ENCODE assay signal across 8 mouse cellular contexts in genomic region chr9:14784039-14785002, GRCm38 (mm10). TPM values are rescaled to one million over a fixed set of nuclear protein-coding genes. Genes with fewer than 3 reads are reported as not detected.
DNase-seq lines count a peak whose midpoint lies in the region; ATAC-seq and TF ChIP-seq lines count a peak whose summit lies in the region.

TSS of gene Mre11a (plus strand) at chr9:14784654.
TSS of gene Ankrd49 (minus strand) at chr9:14784856.

- under 1% methylated on average over 62 of the region's 62 CpGs for whole genome bisulfite sequencing in kidney, embryonic 14.5 days
- WGBS in limb, embryonic 15.5 days: under 1% methylated on average over 62 of the region's 62 CpGs

- H3K27ac ChIP-seq in bone marrow macrophage, adult 2 months (ENCODE audit: insufficient read depth, low read depth, low read length): peak within 1 kb of the TSS; percentile 91
- peak within 1 kb of the TSS; percentile 86 for H3K27ac ChIP-seq in embryonic fibroblast, embryonic 13.5 days (ENCODE audit: insufficient read depth, low read length)
- H3K27ac ChIP-seq in kidney, embryonic 14.5 days (ENCODE audit: low read depth, low read length): peak within 1 kb of the TSS; percentile 97
- H3K27ac ChIP-seq in limb, embryonic 15.5 days: peak within 1 kb of the TSS; percentile 97

- H3K27me3 ChIP-seq in kidney, embryonic 14.5 days (ENCODE audit: control insufficient read depth, insufficient read depth, low read length): no peaks in the 10 kb centered on the region
- no peaks in the 10 kb centered on the region for H3K27me3 ChIP-seq in limb, embryonic 15.5 days

- H3K4me3 ChIP-seq in bone marrow macrophage, adult 2 months (ENCODE audit: insufficient read depth, low read length): peak within 1 kb of the TSS; percentile 100
- peak within 1 kb of the TSS; percentile 93 for H3K4me3 ChIP-seq in embryonic fibroblast, embryonic 13.5 days (ENCODE audit: insufficient read depth, low read length)
- peak within 1 kb of the TSS; percentile 88 for H3K4me3 ChIP-seq in kidney, embryonic 14.5 days (ENCODE audit: low read length)
- peak within 1 kb of the TSS; percentile 73 for H3K4me3 ChIP-seq in limb, embryonic 15.5 days

- H3K4me1 ChIP-seq in bone marrow macrophage, adult 2 months (ENCODE audit: control insufficient read depth, insufficient read depth, low read length): peaks cover 4% of the 10 kb centered on the region
- no peaks in the 10 kb centered on the region for H3K4me1 ChIP-seq in embryonic fibroblast, embryonic 13.5 days (ENCODE audit: control insufficient read depth, insufficient read depth, low read length)
- no peaks in the 10 kb centered on the region; the same call in 1 of the 2 replicates for H3K4me1 ChIP-seq in kidney, embryonic 14.5 days (ENCODE audit: control insufficient read depth, insufficient read depth, low read length)
- peaks cover 5% of the 10 kb centered on the region; the same call in 1 of the 2 replicates for H3K4me1 ChIP-seq in limb, embryonic 15.5 days

- no peaks in the 10 kb centered on the region for H3K9me3 ChIP-seq in kidney, embryonic 14.5 days (ENCODE audit: control insufficient read depth, low read length)
- H3K9me3 ChIP-seq in limb, embryonic 15.5 days: no peaks in the 10 kb centered on the region

- peak; percentile 99 for ATAC-seq in kidney, embryonic 14.5 days (ENCODE audit: low FRiP score, low TSS enrichment)
- peak; percentile 97 for ATAC-seq in limb, embryonic 15.5 days (ENCODE audit: insufficient number of reproducible peaks, low FRiP score, low TSS enrichment, low read depth)

- peak; percentile 97 for DNase-seq in A20 (ENCODE audit: low read depth, low spot score)
- DNase-seq in heart, adult 9 months (ENCODE audit: low spot score in 2 of 2): peak; percentile 96 to 97
- DNase-seq in monocyte, adult 2 months (ENCODE audit: low read depth in 1 of 2, low spot score in 2 of 2): peak; percentile 82 to 90
- peak; percentile 89 to 93 for DNase-seq in spleen, postnatal 36 days (ENCODE audit: low spot score in 2 of 2)

- TF ChIP-seq CTCF in bone marrow macrophage, adult 2 months (IDR thresholded peaks at IDR 0.05; ENCODE audit: low read depth, low read length): no peak
- no peak for TF ChIP-seq CTCF in embryonic fibroblast, embryonic 13.5 days (IDR thresholded peaks at IDR 0.05; ENCODE audit: borderline replicate concordance, insufficient read depth, low read length)

- peaks cover 46% of the 10 kb centered on the region for H3K36me3 ChIP-seq in kidney, embryonic 14.5 days (ENCODE audit: control insufficient read depth, insufficient read depth, low read length)
- peaks cover 43% of the 10 kb centered on the region for H3K36me3 ChIP-seq in limb, embryonic 15.5 days

- peak within 1 kb of the TSS; percentile 92 for H3K9ac ChIP-seq in kidney, embryonic 14.5 days (ENCODE audit: low read depth, low read length)
- peak within 1 kb of the TSS; percentile 76 for H3K9ac ChIP-seq in limb, embryonic 15.5 days

- no peak for TF ChIP-seq POLR2A in bone marrow macrophage, adult 2 months (IDR thresholded peaks at IDR 0.05; ENCODE audit: borderline replicate concordance, low read depth, low read length)
- TF ChIP-seq POLR2A in embryonic fibroblast, embryonic 13.5 days (IDR thresholded peaks at IDR 0.05; ENCODE audit: low read depth, low read length): peak; percentile 70

- peak within 1 kb of the TSS; percentile 82 for H3K4me2 ChIP-seq in kidney, embryonic 14.5 days (replicated peaks; ENCODE audit: low read depth, low read length)
- H3K4me2 ChIP-seq in limb, embryonic 15.5 days: peak within 1 kb of the TSS; percentile 54

RNA-seq across cellular contexts. Expression of gene Mre11a, which starts in this region (rescaled TPM):
- 22.0 and 25.2 TPM in 2 replicates for polyA plus RNA-seq in bone marrow macrophage, adult 2 months (2012; ENCODE audit: insufficient read depth, insufficient read length, missing spikeins)
- 39.4 and 50.8 TPM in 2 replicates for polyA plus RNA-seq in embryonic fibroblast, embryonic 13.5 days (2011; ENCODE audit: insufficient read length, low read depth, missing spikeins)
- polyA plus RNA-seq in kidney, embryonic 14.5 days (2014; fragmentation: Nextera tagmentation; extraction: Ambion mirVana): 25.8 and 36.9 TPM in 2 replicates
- 19.8 and 21.5 TPM in 2 replicates for polyA plus RNA-seq in limb, embryonic 15.5 days (2015; fragmentation: Nextera tagmentation; extraction: Ambion mirVana)

RNA-seq across cellular contexts. Expression of gene Ankrd49, which starts in this region (rescaled TPM):
- 12.7 and 19.1 TPM in 2 replicates for polyA plus RNA-seq in bone marrow macrophage, adult 2 months (2012; ENCODE audit: insufficient read depth, insufficient read length, missing spikeins)
- polyA plus RNA-seq in embryonic fibroblast, embryonic 13.5 days (2011; ENCODE audit: insufficient read length, low read depth, missing spikeins): 21.1 and 25.9 TPM in 2 replicates
- polyA plus RNA-seq in kidney, embryonic 14.5 days (2014; fragmentation: Nextera tagmentation; extraction: Ambion mirVana): 44.5 and 46.8 TPM in 2 replicates
- 43.0 and 45.3 TPM in 2 replicates for polyA plus RNA-seq in limb, embryonic 15.5 days (2015; fragmentation: Nextera tagmentation; extraction: Ambion mirVana)

Comparison
In these comparisons a context has a peak if more than half of its experiments do, and no peak if none do; other contexts are left out.
1. Peak in every context shown above with its lines: DNase-seq, ATAC-seq, H3K4me3 ChIP-seq and H3K27ac ChIP-seq.